Mouse (Mus musculus) CH12F3 (cell line): ENCODE measurements around the gene Pkdcc.

Source experiments
- in situ Hi-C: fragments of 300-500 bp; cut with MboI; formaldehyde crosslinking; loops from 2 replicates; pipeline ENCODE4 v1.14.3; 2020; ENCODE audit warnings: low sequenced_read_pairs

The Pkdcc gene

DNA sequence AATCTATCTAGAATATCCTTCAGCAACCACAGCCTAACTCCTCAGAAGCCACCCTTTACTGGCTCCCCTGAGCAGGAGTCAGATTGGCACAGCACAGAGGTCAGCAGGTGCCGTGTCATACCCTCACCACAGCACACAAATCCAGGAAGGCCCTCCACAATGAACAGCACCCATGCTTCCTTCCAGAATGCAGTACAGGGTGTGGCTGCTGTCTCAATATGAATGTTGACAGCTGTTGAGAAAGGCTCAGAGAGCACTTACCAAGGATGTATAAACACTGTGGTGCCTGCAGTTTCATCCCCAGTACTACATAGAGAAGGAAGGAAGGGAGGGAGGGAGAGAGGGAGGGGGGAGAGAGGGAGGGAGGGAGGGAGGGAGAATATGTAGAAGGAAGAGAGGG is 29.4 kb downstream of the Pkdcc start:
- in situ Hi-C loops: no loop called here

DNA sequence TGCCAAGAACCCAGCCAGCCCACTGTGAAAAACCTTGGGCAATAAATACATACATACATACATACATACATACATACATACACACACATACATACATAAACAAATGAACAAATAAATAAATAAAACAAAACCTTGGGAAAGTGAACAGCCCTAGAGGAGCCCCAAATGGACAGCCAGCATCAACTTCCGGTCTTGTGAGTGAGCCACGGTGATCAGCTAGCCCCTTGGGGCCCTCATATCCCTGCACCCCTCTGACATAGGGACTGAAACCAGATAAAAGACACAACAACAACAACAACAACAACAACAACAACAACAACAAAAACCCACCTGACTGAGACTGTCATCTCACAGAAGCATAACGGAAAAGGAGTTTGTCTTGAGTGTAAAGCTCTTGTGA is 30.4 kb downstream of the Pkdcc start:
- in situ Hi-C loops: no loop called here

GRCm38 (mm10) chr17:83246090-83246489 is 31.0 kb downstream of the Pkdcc start:
- in situ Hi-C loops: no loop called here

GRCm38 (mm10) chr17:83247176-83247575 is 32.1 kb downstream of the Pkdcc start:
- in situ Hi-C loops: no loop called here

- in situ Hi-C loops: no loop called here
These were observed 33.4 kb downstream of the Pkdcc start for GRCm38 (mm10) chr17:83248467-83248866.

GRCm38 (mm10) chr17:83250903-83251526 is 35.9 kb downstream of the Pkdcc start:
- in situ Hi-C loops: loop anchor here (5.0 kb wide), 1 partner anchor 209 kb away; no protein-coding TSS in a partner anchor

DNA sequence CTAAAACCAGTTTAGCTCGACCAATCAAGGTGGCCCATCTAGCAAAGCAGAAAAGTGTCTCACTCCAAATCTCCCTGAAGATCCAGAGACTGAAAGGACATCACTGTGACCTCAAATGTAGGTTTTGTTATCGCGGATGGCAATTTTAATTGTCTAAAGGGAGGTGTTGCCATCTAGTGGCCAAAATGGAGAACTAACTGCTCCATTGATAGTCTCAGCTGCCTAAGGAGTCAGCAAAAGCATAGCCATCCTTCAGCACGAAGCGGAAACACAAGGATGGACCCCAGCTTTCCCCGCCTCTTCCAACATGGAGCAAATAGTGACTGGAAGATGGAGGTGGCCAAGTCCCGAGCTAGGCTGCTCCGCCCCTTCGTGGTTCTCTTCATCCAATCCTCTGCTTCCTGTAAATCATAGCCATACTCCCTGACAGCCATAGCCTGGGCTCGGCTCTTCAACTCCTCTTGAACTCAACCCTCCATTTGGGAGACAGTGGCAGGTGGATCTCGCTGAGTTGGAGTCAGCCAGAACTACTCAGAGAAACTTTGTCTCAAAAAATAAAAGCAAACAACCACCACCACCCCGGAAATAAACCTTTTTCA is 38.1 kb downstream of the Pkdcc start:
- in situ Hi-C loops: loop anchor here (5.0 kb wide), 1 partner anchor 211 kb away; no protein-coding TSS in a partner anchor

- in situ Hi-C loops: no loop called here
These were observed 52.4 kb downstream of the Pkdcc start for GRCm38 (mm10) chr17:83267202-83268128.

DNA sequence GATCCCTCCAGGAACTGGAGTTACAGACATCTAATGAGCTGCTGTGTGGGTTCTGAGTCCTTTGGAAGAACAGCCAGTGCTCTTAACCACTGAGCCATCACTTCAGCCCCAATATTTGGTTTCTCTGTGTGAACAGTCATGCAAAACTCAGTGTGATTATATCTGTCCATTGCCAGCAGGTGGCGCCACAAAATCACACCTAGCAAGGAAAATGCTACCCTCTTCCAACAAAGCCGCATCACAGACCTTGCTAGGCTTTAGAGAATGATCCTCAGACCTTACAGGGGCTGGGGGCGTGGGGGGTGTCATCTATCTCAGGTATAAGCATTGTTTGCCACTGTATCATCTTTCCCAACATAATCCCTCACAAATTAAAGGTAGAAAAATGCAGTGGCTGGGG is 56.4 kb downstream of the Pkdcc start:
- in situ Hi-C loops: loop anchor here (5.0 to 10.0 kb wide), 2 partner anchors 461 to 583 kb away; no protein-coding TSS in a partner anchor

DNA sequence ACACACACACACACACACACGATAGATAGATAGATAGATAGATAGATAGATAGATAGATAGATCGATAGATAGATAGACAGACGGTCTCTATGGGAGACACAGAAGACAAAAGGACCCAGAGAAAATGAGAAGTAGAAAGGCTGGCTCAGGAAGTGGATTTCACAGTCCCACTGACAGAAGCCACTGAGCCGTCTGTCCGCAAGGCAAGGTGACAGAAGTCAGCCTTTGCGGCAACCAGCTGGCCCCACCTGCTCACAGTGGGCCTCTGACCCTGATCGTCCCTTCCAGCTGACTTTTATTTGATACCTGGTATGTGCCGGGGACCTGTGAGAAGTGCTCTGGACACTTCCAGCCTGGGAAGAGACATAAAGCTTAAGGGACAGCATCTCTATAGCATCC is 57.5 kb downstream of the Pkdcc start:
- in situ Hi-C loops: loop anchor here (5.0 to 10.0 kb wide), 2 partner anchors 460 to 582 kb away; no protein-coding TSS in a partner anchor

GRCm38 (mm10) chr17:83273636-83274035 is 58.5 kb downstream of the Pkdcc start:
- in situ Hi-C loops: loop anchor here (5.0 to 10.0 kb wide), 2 partner anchors 459 to 581 kb away; no protein-coding TSS in a partner anchor

- in situ Hi-C loops: loop anchor here (5.0 to 10.0 kb wide), 2 partner anchors 458 to 581 kb away; no protein-coding TSS in a partner anchor
These were observed 59.0 kb downstream of the Pkdcc start for GRCm38 (mm10) chr17:83274101-83274500.
